Mouse (Mus musculus) stomach, embryonic 15.5 days (tissue): ENCODE data around the gene Mcoln1. TPM values are rescaled to one million over a fixed set of nuclear protein-coding genes. Genes with fewer than 3 reads are reported as not detected.

Experiments
- ATAC-seq: fragments of 200-750 bp; cut with Nextera tagmentation; 2 replicates; pipeline ENCODE4 v1.8.0; 2017; ENCODE audit warnings: low read depth, moderate number of reproducible peaks, moderate TSS enrichment; ENCODE audit not compliant: insufficient read depth, low FRiP score
- H3K27ac ChIP-seq: fragments of 300-500 bp; sonication (generic); 2 replicates; pipeline ENCODE4 v1.5.1; 2015; ENCODE audit warnings: mild to moderate bottlenecking, inconsistent platforms
- H3K27me3 ChIP-seq: fragments of 300-500 bp; sonication (generic); replicated peaks from 2 replicates; pipeline ENCODE4 v1.6.1; 2015; ENCODE audit warnings: inconsistent platforms
- H3K36me3 ChIP-seq: fragments of 300-500 bp; sonication (generic); 2 replicates; pipeline ENCODE4 v1.6.1; 2015; ENCODE audit warnings: inconsistent platforms
- H3K4me1 ChIP-seq: fragments of 300-500 bp; sonication (generic); 2 replicates; pipeline ENCODE4 v1.6.1; 2015; ENCODE audit warnings: inconsistent platforms
- H3K4me2 ChIP-seq: fragments of 300-500 bp; sonication (generic); 2 replicates; pipeline ENCODE4 v1.6.1; 2015; ENCODE audit warnings: mild to moderate bottlenecking, inconsistent platforms
- H3K4me3 ChIP-seq: fragments of 300-500 bp; sonication (generic); replicated peaks from 2 replicates; pipeline ENCODE4 v1.5.1; 2015; ENCODE audit warnings: inconsistent platforms
- H3K9ac ChIP-seq: fragments of 300-500 bp; sonication (generic); 2 replicates; pipeline ENCODE4 v1.6.1; 2015; ENCODE audit warnings: inconsistent platforms
- H3K9me3 ChIP-seq: fragments of 300-500 bp; sonication (generic); 2 replicates; pipeline ENCODE4 v1.6.1; 2016; ENCODE audit warnings: inconsistent platforms
- WGBS: fragments of 180-500 bp; shearing (Covaris S2); methylation state at CpG from one replicate; pipeline ENCODE4 v1.1.7; 2015; 5-methylcytosine and 5-hydroxymethylcytosine counted together
- polyA plus RNA-seq: library from polyadenylated mRNA; unstranded; fragments of >200 nt; fragmentation: Nextera tagmentation; extraction: Ambion mirVana; gene quantifications from 2 replicates; pipeline ENCODE4 v1.2.1, GENCODE M21; 2015

The Mcoln1 gene
- polyA plus RNA-seq, 1 experiment from 2014 or later: 48.5 TPM

GRCm38 (mm10) chr8:3536940-3537339, 36.7 kb downstream of the Mcoln1 start:
- no peak overlapping the region for H3K27ac ChIP-seq
- H3K36me3 ChIP-seq: peaks cover 33% of the 10 kb centered on the region
- ATAC-seq: no peak

GRCm38 (mm10) chr8:3537666-3538065, 37.4 kb downstream of the Mcoln1 start:
- 93% methylated on average over 26 of the region's 26 CpGs for whole genome bisulfite sequencing
- no peak overlapping the region for H3K4me2 ChIP-seq
- H3K36me3 ChIP-seq: peaks cover 34% of the 10 kb centered on the region
- H3K27ac ChIP-seq: no peak overlapping the region
- no peaks in the 10 kb centered on the region for H3K4me1 ChIP-seq
- ATAC-seq: no peak
- no peak overlapping the region for H3K9ac ChIP-seq
- H3K27me3 ChIP-seq: no peaks in the 10 kb centered on the region
- no peak overlapping the region for H3K4me3 ChIP-seq
- no peaks in the 10 kb centered on the region for H3K9me3 ChIP-seq

More at GRCm38 (mm10) chr8:3536940-3537339, 36.7 kb downstream of the Mcoln1 start:
- no peak overlapping the region for H3K9ac ChIP-seq
- H3K4me2 ChIP-seq: no peak overlapping the region
- H3K4me3 ChIP-seq: no peak overlapping the region
- no peaks in the 10 kb centered on the region for H3K4me1 ChIP-seq
- WGBS: 92% methylated on average over 9 of the region's 9 CpGs
- no peaks in the 10 kb centered on the region for H3K9me3 ChIP-seq
- no peaks in the 10 kb centered on the region for H3K27me3 ChIP-seq

DNA sequence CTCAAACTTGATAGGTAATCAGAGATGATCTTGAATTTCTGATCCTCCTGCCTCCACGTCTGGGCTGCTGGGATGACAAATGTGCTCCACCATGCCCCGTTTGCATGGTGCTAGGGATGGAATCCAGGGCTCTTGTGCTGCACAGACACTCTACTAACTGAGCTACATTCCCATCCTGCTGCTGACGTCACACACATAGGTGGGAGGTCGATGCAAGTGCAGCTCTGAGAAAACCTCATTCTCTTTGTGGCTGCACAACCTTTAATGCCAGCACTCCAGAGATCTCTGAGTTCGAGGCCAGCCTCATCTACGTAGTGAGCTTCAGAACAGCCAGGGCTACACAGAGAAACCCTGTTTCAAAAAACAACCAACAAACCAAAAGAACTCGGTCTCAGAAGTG, 38.9 kb downstream of the Mcoln1 start:
- 84% methylated on average over 7 of the region's 7 CpGs for WGBS
- Histone ChIP-seq H3K4me3 (no peak overlapping the region), H3K27me3 (no peaks in the 10 kb centered on the region), H3K36me3 (peaks cover 40% of the 10 kb centered on the region), H3K27ac (no peak overlapping the region), H3K9ac (no peak overlapping the region), H3K9me3 (no peaks in the 10 kb centered on the region), H3K4me1 (no peaks in the 10 kb centered on the region), H3K4me2 (no peak overlapping the region)
- ATAC-seq: no peak

DNA sequence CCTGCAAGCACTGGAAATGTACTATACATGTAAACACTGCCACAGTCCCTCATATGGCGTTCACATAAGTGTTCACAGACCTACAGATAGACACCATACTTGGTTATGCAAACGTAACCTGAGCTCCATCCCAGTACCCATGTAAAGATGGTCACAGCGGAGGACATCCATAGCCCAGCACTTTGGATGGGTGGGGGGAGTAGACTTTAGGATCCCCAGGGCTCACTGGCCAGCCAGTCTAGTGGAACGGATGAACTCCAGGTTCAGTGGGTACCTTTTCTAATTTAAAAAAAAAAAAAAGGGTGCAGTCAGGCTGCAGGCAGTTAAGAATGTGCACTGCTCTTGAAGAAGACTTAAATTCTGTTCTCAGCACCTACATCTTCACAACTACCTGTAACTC, 39.8 kb downstream of the Mcoln1 start:
- Histone ChIP-seq H3K9ac (no peak overlapping the region), H3K4me1 (no peaks in the 10 kb centered on the region), H3K4me2 (no peak overlapping the region), H3K4me3 (no peak overlapping the region), H3K36me3 (peaks cover 41% of the 10 kb centered on the region), H3K9me3 (no peaks in the 10 kb centered on the region), H3K27me3 (no peaks in the 10 kb centered on the region), H3K27ac (no peak overlapping the region)
- whole genome bisulfite sequencing: 84% methylated on average over 4 of the region's 4 CpGs
- no peak for ATAC-seq

- Histone ChIP-seq H3K4me3 (no peak overlapping the region), H3K36me3 (peaks cover 8% of the 10 kb centered on the region; the same call in 1 of the 2 replicates), H3K4me1 (no peaks in the 10 kb centered on the region), H3K27ac (no peak overlapping the region), H3K4me2 (no peak overlapping the region), H3K9me3 (no peaks in the 10 kb centered on the region), H3K27me3 (no peaks in the 10 kb centered on the region), H3K9ac (no peak overlapping the region)
- no peak for ATAC-seq
- 91% methylated on average over 2 of the region's 2 CpGs for WGBS
Measured at GRCm38 (mm10) chr8:3546511-3546910, 46.3 kb downstream of the Mcoln1 start.

GRCm38 (mm10) chr8:3552240-3552639, 52.0 kb downstream of the Mcoln1 start:
- Histone ChIP-seq H3K4me3 (no peak overlapping the region), H3K27me3 (no peaks in the 10 kb centered on the region), H3K36me3 (no peaks in the 10 kb centered on the region), H3K4me1 (no peaks in the 10 kb centered on the region), H3K9ac (no peak overlapping the region), H3K27ac (no peak overlapping the region), H3K4me2 (no peak overlapping the region), H3K9me3 (no peaks in the 10 kb centered on the region)
- WGBS: 78% methylated on average over 1 of the region's 1 CpGs
- no peak for ATAC-seq

- no peaks in the 10 kb centered on the region for H3K36me3 ChIP-seq
- no peaks in the 10 kb centered on the region for H3K9me3 ChIP-seq
- no peak overlapping the region for H3K4me2 ChIP-seq
- H3K9ac ChIP-seq: no peak overlapping the region
- ATAC-seq: peak; percentile 90
- 57% methylated on average over 4 of the region's 4 CpGs for WGBS
- H3K4me1 ChIP-seq: no peaks in the 10 kb centered on the region
- H3K4me3 ChIP-seq: no peak overlapping the region
- no peak overlapping the region for H3K27ac ChIP-seq
- no peaks in the 10 kb centered on the region for H3K27me3 ChIP-seq
Measured at GRCm38 (mm10) chr8:3556114-3556513, 55.9 kb downstream of the Mcoln1 start.

Other genes starting within 250 kb of the Mcoln1 start
- gene Insr, start 220.8 kb upstream of the Mcoln1 start, polyA plus RNA-seq: 37.9 and 40.2 TPM in 2 replicates
- 0.71 and 0.79 TPM in 2 replicates for gene A430078G23Rik, start 147.0 kb upstream of the Mcoln1 start, polyA plus RNA-seq
- 9.0 and 10.2 TPM in 2 replicates for gene Arhgef18, start 107.5 kb upstream of the Mcoln1 start, polyA plus RNA-seq
- 10.7 and 10.8 TPM in 2 replicates for gene Pex11g, start 32.8 kb upstream of the Mcoln1 start, polyA plus RNA-seq
- not detected in 2 replicates for gene Tex45, start 29.6 kb upstream of the Mcoln1 start, polyA plus RNA-seq
- gene Zfp358, start 7.3 kb upstream of the Mcoln1 start, polyA plus RNA-seq: 34.5 and 38.6 TPM in 2 replicates
- 27.9 and 35.5 TPM in 2 replicates for gene Pnpla6, start 14.9 kb downstream of the Mcoln1 start, polyA plus RNA-seq
- gene C330021F23Rik, start 67.5 kb downstream of the Mcoln1 start, polyA plus RNA-seq: 1.8 and 2.7 TPM in 2 replicates
- gene Camsap3, start 86.8 kb downstream of the Mcoln1 start, polyA plus RNA-seq: 16.7 and 17.2 TPM in 2 replicates
- 48.9 and 49.2 TPM in 2 replicates for gene Xab2, start 120.9 kb downstream of the Mcoln1 start, polyA plus RNA-seq
- gene Pet100, start 121.1 kb downstream of the Mcoln1 start, polyA plus RNA-seq: 85.1 and 98.6 TPM in 2 replicates
- gene Pcp2, start 125.1 kb downstream of the Mcoln1 start, polyA plus RNA-seq: 0.17 TPM in 1 of 2 replicates, not detected in the other
- gene Stxbp2, start 130.5 kb downstream of the Mcoln1 start, polyA plus RNA-seq: 105 and 118 TPM in 2 replicates
- 0.15 TPM in 1 of 2 replicates, not detected in the other for gene Retn, start 155.3 kb downstream of the Mcoln1 start, polyA plus RNA-seq
- gene Mcemp1, start 165.3 kb downstream of the Mcoln1 start, polyA plus RNA-seq: 2.9 and 3.2 TPM in 2 replicates
- gene Fcor, start 171.9 kb downstream of the Mcoln1 start, polyA plus RNA-seq: 10.3 and 11.3 TPM in 2 replicates
- 35.0 and 36.3 TPM in 2 replicates for gene Trappc5, start 175.8 kb downstream of the Mcoln1 start, polyA plus RNA-seq
- gene Fcer2a, start 193.7 kb downstream of the Mcoln1 start, polyA plus RNA-seq: 0.17 and 0.22 TPM in 2 replicates
- 0.35 TPM in 1 of 2 replicates, not detected in the other for gene Clec4g, start 220.2 kb downstream of the Mcoln1 start, polyA plus RNA-seq
- gene Cd209a, start 248.5 kb downstream of the Mcoln1 start, polyA plus RNA-seq: 0.21 and 0.35 TPM in 2 replicates